Mouse (Mus musculus) regulatory T cell (primary cell): ENCODE measurements around the gene Gm7735.
"Not testable (repeated sequence)": the region's sequence is repeated elsewhere in the genome, so short reads cannot be mapped to it uniquely, and the experiment has no call there.

Experiments
- in situ Hi-C: fragments of 300-600 bp; cut with MboI, MseI; formaldehyde crosslinking; loops from one replicate; pipeline ENCODE4 v1.15.1; 2025; ENCODE audit warnings: high pct_unique_total_duplicates

Gm7735 gene

DNA sequence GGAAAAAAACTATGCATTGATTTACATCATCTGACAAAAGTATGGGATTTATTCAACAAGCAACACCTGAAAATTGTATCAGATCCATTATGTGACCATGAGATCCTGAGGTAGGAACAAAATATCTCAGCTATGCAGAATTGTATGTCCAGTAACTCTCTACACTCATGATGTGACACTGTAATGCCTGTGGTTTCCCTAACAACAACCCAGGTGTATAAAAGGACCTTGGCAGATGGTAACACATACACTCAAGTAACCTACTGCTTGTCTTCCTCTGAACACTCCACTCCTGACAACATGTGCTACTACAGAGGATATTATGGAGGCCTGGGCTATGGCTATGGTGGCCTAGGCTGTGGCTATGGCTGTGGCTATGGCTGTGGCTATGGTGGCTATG is at the start of gene Gm7735:
TSS of gene Gm7735 (plus strand) at position 301 of the 400 bp plus-strand sequence.
- in situ Hi-C loops, result not testable (repeated sequence)

GRCm38 (mm10) chr16:89140551-89140950 is 28.7 kb upstream of the Gm7735 start, which contains the start of gene Gm6358:
Gene Gm6358, plus strand, starts transcription at chr16:89140851.
- in situ Hi-C loops, result no loop called here

GRCm38 (mm10) chr16:89150786-89151185 is 18.5 kb upstream of the Gm7735 start, which contains the start of gene Gm10061:
Gene Gm10061, plus strand, starts transcription at chr16:89151086.
- in situ Hi-C loops, result no loop called here

- in situ Hi-C loops, result no loop called here
Measured at GRCm38 (mm10) chr16:89157652-89158051, 11.6 kb upstream of the Gm7735 start, which contains the start of gene Gm9789. Gene Gm9789, plus strand, starts transcription at chr16:89157952.

- in situ Hi-C loops, result no loop called here
Measured at GRCm38 (mm10) chr16:89174435-89174834, 5.1 kb downstream of the Gm7735 start, which contains the start of gene 1110057P08Rik. Gene 1110057P08Rik, plus strand, starts transcription at chr16:89174735.

DNA sequence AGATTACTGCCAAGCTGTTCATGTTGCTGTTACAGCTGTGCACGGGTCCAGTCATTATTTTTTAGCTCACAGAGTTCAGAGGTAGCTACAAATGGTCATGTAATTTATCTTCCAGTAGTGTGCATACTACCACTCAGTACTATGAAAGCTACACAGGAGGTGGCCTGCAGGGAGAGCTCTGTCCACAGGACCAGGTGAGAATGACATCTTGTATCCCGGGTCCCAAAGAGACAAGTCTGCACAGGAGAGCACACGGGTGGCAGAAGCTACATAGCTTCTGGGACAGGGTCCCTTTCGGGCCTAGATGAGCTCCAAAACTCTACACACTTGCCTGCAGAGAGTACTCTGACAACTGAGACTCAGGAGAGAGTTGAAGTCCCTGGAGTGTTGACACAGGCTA is 19.3 kb downstream of the Gm7735 start:
- in situ Hi-C loops, result no loop called here

DNA sequence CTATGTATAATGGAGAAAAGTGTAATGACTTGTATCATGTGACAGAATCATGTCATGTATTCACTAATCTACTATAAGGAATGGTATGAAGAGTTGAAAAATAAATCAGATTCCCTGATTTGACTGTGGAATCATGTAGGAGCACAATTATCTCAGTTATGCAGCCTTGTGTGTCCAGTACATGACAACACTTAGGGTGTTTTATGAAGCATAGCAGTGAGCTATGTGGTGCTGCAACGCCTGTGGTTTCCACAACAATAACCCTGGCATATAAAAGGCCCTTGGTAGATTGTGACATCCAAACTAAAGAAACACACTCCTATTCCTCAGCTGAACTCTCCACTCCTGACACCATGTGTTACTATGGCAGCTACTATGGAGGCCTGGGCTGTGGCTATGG is 36.3 kb downstream of the Gm7735 start, which contains the start of gene Krtap20-2:
TSS of gene Krtap20-2 (plus strand) at position 301 of the 400 bp plus-strand sequence.
- in situ Hi-C loops, result no loop called here
